Mouse (Mus musculus): ENCODE data around the gene Tmem14c.
"Not testable (repeated sequence)": the region's sequence is repeated elsewhere in the genome, so short reads cannot be mapped to it uniquely, and the experiment has no call there.

The Tmem14c gene

DNA sequence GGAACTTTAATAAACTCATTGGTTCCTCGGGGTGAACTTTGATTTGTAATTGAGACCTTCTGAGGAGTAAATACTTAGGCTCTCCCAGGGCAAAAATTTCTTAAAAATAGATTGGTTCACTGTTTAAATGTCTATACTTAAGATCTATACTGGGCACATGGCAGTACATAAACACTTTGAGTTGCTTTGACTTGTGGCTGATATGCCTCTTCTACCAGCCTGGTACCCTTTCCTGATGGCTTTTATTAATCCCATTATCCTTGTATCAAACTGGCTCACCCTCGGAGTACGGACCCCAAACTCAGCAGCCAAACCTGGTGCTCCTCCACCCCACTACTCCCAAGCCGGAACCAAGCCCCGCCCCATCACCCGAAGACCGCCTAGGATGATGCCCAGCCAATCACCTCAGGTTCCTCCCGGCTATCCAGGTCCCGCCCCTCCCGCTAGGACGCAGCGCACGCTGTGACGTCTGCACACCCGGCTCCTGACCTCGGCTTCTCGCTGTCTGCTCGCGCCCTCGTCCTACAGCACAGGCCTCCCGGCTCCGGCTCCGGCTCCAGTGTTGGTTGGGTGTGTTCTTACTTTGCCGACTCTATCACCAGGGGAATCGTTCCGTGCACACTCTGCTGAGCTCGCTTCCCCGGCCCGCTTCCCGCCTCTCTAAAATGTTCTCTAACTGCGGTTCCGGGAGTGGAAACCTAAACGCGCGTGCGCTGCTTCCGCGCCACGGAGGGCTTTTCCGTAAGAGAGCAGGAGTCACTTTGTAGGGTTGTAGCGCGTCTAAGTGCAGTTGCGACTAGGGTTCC, at the start of gene Tmem14c:
Gene Tmem14c (plus strand): TSS at position 464 of the 806 bp plus-strand sequence.
- DNase-seq (ENCODE audit: low spot score in 2 of 2), result peak; percentile 91

DNA sequence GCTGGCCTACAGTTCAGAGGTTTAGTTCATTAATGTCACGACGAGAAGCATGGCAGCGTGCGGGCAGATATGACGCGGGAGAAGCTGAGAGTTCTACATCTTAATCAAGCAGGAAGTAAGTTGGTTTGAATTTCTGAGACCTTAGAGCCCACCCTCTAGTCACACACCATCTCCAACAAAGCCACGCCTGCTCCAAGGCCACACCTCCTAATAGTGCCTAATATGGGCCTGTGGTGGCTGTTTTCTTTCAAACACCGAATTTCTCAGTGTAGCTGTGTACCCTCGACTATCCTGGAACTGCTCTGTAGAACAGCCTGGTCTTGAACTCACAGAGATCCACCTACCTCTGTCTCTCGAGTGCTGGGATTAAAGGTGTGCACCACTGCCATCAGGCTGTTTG, 48.5 kb upstream of the Tmem14c start:
- no peak for DNase-seq (ENCODE audit: low spot score in 2 of 2)

DNA sequence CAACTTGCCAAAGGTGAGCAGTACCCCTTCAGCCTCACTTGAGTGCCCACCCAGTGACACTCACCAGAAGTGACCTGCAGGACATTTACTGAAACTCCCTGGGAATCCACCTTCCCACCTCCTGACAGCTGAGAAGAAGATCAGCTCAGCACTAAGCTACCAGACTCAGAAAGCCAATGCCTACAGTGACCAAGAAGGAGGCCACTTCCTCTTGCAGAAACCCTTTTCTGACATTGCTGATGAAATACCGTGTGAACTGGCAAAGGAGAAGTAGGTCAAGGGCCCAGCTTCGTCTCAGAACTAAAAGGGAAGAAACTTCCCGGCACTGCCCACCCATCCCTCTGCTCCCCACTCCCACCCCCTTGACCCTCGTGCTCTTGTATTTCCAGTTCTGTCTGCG, 47.5 kb upstream of the Tmem14c start:
- DNase-seq (ENCODE audit: low spot score in 2 of 2), result no peak

DNA sequence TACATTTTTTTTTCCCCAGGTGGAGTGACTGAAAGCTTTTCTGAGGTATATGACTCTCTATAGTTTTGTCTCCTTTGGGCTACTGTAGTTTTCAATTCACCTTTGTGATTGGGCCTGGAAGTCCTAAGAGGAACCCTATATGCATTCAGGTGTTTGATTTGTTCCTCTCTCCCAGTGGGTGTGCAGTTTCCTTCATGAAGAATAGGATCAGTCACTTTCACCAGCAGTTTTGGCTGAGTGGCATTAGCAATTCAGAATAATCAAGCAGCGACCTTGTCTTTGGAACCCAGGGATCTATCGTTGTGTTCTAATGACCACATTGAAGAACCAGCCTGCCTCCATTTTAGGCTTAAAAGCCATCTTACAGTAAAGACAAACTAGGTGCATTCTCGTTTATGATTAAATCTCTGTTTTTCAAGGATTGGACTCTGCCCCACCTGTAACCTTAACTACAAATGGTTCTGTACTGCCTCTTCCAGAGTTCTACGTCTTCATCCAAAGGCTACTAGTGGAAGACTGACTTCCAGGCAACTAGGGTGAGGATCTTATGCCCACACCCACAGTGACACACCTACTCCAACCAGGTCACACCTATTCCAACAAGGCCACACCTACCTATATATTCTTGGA, 46.2 kb upstream of the Tmem14c start:
- no peak for DNase-seq (ENCODE audit: low spot score in 2 of 2)

DNA sequence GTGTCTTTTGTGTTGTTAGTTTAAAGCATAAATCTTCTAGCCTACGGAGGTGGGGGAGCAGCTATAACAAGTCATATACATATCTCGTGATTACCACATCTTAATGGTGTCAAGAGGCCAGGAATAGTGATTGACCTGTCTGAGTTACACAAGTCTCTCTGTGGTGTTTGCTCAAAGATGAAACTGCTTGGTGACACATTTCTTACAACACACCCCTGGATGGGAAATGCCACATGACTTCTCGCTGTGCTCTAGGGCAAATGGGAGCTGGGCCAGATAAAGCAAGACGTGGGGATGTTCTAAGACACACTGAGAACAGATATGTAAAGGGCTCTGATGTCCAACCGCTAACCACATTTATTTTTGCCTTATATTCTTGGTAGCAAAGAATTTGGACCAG, 44.8 kb upstream of the Tmem14c start:
- no peak for DNase-seq (ENCODE audit: low spot score in 2 of 2)

DNA sequence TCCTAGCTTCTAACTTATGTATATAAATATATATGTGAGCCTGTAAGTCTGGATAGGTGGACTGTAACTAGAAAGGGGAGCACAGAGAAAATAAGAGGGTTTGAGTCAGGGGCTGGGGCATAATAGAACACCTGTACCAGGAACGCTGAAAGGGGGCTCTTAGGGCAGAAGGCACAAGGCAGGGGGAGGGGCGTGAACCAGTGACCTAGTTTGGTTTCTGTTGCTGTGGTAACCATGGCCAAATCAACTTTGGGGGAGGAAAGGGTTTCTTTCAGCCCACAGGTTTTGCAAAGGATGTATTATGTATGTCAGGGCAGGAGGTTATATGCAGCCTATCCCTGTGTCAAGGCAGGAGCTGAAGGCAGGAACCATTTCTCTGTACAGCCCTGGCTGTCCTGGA, 44.3 kb upstream of the Tmem14c start:
- DNase-seq (ENCODE audit: low spot score in 2 of 2), result no peak

DNA sequence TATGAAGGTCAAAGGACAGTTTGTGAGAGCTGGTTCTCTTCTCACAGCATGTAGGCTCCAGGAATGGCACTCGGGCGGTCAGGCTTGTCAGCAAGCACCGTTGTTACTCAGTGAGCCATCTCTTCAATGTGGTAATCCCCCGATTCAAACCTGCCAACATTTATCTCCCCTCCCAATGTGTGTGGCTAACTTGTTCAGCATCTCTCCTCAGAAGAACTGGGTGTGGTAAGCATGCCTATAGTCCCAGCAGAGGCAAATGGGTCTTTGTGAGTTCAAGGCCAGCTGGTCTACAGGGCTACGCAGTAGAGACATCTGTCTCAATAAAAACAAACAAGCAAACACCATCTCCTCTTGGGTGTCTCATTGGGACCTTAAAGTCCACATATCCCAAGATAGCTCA, 43.1 kb upstream of the Tmem14c start:
- DNase-seq (ENCODE audit: low spot score in 2 of 2), result no peak

DNA sequence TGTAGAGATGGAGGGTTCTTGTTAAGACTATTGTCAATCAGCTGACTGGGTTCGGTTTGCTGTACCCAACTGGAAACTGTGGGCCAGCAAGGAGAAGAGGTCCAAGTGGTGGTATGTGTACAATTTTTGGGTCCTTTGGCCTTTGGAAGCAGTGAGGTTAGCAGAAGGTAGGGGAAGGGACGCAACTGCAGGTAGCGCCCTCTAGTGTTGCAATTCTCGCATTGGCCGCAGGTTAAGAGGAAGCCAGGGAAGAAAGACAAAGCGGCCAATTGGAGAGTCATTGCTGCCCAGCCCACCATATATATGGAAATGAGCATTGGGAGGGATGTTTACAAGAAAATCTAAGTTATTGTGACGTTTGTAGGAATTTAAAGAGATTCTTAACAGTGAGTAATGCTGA, 38.5 kb upstream of the Tmem14c start:
- peak; percentile 10 to 12 for DNase-seq (ENCODE audit: low spot score in 2 of 2)

DNA sequence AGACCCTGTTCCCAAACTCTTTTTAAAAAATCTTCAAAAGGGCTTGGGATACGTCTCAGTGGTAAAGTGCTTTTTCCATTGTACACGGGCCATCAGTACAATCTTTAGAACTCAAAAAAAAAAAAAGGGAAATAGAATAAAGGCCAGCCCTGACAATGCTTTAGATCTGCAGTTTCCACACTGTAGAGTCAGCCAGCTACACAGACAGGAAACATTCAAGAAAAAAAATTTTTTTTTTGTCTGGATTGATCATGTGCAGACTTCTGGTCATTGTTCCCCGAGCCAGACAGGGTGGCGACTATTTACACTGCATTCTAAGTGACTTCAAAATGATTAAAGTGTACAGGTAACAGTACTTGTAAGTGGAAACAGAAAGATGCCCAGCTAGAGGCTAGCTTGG, 37.4 kb upstream of the Tmem14c start:
- no peak for DNase-seq (ENCODE audit: low spot score in 2 of 2)

DNA sequence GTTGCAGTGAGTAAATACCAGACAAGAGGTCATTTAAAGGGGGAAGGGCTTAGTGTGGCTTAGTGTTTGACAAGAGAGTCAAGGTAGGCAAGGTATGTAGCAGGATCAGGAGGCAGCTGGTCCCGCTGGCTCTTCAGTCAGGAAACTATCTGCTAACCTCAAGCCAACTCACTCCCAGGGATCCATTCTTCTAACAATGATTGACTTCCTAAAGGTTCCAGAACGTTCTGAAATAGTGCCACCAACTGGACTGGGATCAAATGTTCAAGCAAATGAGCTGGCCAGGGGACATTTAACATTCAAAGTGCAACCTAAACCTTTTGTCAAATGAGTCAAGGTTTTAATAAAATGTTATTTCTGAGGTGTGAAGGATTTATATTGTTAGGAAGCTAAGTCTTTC, 36.8 kb upstream of the Tmem14c start:
- DNase-seq (ENCODE audit: low spot score in 2 of 2), result no peak

DNA sequence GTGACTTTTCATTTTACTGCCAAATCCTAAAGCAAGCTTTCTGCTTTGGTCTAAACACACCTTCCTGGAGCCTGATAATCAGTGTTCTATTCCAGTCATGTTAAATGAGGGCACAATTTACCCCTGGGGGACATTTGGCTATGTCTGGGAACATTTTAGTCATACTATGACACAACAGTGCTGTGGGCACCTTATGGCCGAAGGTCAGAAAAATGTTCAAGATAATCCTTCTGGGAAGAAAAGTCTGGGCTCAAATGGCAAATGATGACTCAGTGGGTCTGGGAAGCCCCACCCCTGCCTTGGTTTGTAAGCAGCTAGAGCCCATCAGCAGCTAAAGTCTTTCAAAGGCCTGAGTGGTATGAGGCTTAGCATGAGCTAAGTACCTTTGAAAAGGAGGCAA, 33.3 kb upstream of the Tmem14c start:
- DNase-seq (ENCODE audit: low spot score in 2 of 2), result no peak

DNA sequence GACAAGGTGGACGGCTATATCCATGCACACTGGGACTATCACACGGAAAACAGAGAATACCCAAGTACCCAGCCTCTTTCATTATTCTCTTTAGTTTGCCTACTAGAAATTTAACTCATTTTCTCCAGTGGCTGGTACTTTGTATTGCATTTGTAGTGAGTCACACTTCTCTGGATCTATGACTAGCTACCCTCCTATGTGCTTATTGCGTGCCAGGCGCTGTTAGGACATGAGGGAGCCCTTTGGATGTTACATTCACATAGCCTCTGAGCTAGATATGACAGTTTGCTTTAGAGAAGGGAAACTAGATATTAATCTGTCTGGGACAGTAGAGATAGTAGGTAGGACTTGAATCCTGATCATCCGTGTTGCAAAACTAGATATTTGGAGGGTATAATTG, 30.0 kb upstream of the Tmem14c start:
- no peak for DNase-seq (ENCODE audit: low spot score in 2 of 2)

DNA sequence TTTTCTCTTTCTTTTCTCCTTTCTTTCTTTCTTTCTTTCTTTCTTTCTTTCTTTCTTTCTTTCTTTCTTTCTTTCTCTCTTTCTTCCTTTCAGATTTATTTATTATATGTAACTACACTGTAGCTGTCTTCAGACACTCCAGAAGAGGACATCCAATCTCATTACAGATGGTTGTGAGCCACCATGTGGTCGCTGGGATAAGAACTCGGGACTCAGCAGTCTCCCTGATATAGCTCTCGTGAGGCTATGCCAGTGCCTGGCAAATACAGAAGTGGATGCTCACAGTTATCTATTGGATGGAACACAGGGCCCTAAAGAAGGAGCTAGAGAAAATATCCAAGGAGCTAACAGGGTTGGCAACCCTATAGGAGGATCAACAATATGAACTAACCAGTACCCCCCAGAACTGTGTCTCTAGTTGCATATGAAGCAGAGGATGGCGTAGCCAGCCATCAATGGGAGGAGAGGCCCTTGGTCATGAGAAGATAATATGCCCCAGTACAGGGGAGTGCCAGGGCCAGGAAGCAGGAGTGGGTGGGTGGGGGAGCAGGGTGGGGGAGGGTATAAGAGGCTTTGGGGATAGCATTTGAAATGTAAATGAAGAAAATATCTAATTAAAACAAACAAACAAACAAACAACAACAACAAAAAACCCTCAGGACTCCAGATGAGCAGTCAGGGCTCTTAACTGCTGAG, 28.3 kb upstream of the Tmem14c start:
- DNase-seq (ENCODE audit: low spot score in 2 of 2), result not testable (repeated sequence)

DNA sequence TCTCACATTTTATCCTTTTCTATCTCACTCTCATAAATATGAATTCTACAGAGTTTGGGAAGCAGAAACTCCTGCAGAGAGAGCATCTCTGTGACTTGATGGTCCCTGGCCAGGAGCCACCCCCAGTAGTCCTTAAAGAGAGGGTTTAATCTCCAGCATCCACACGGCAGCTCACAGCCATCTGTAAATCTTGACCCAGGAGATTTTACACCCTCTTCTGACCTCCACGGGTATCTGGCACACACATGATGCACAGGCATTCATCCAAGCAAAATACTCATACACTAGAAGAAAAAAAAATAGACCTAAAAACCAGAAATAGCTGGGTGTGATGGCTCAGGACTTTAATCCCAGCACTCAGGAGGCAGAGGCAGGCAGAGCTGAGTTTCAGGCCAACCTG, 27.7 kb upstream of the Tmem14c start:
- DNase-seq (ENCODE audit: low spot score in 2 of 2), result no peak

DNA sequence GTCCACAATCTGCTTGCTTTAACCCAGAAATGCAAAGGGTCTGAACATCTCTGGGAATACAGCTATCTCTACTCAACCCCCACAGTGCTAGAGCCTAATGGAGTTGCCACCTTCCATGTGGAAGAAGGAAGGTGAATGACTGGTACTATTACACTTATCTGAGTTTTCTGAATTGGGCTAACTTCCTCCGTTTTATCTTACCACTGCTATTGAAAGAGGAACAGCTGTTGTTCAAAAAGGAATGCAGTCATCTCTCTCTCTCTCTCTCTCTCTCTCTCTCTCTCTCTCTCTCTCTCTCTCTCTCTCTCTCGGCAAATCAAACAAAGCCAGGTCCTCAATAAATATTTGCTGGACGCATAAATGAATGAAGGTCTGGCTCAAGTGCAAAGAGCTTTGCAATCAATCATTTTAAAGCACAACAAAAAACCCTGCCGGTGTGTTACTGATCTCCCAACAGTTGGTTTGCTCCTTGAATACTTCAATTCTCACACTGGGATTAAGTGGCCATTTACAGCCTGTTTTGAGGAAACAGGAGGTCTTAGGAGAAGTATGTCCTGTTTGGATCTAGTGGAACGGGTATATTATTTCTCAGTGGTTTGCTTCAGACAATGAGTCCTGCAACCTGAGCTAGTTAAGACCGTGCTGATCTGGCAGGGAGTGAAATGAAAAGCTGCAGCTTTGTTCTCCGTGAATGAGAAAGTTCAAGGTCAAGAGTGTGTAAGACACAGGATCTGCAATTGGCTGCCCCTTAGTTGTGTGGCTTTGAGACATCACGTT, 21.4 kb upstream of the Tmem14c start:
- no peak for DNase-seq (ENCODE audit: low spot score in 2 of 2)

DNA sequence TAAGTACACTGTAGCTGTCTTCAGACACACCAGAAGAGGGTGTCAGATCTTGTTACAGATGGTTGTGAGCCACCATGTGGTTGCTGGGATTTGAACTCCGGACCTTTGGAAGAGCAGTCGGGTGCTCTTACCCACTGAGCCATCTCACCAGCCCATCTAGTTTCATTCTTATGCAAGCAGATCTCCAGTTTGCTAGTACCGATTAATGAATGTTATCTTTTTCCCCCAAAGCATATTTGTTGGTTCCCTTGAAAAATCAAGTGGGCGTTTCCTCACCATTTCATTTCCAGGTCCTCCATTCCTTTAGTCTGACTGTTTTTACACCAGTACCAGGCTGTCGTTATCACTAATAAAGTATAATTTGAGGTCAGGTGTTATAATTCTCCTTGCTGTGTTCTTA, 17.6 kb upstream of the Tmem14c start:
- DNase-seq (ENCODE audit: low spot score in 2 of 2), result not testable (repeated sequence)

DNA sequence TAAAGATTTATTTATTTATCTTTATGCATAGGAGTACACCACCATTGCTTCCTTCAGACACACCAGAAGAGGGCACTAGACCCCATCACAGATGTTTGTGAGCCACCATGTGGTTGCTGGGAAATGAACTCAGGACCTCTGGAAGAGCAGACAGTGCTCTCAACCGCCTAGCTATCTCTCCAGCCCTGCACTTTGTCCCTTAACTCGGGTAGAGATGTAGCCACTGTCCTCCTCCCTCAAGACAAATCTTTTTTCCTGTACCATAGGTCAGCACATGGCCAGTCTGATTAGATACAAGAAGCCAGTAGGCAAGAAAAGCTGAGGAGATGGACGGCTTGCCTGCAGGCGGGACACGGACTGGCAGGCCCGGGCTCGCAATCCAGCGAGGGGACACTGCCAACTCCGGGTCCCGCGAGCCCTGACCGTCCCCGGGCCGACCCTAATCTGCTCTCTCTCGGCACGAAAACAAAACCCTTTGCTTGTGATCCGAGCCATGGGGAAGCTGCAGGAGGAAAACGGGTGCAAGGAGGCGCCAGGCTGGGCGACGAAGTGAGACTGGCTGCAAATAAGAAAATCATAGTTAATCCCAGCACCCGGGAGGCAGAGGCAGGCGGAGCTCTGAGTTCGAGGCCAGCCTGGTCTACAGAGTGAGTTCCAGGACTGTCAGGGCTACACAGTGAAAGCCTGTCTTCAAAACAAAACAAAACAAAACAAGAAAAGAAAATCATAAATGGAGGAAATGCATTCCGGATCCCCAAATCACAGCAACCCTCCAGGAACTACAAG, 15.8 kb upstream of the Tmem14c start:
- DNase-seq (ENCODE audit: low spot score in 2 of 2), result peak in 1 of 2 experiments; percentile 35

DNA sequence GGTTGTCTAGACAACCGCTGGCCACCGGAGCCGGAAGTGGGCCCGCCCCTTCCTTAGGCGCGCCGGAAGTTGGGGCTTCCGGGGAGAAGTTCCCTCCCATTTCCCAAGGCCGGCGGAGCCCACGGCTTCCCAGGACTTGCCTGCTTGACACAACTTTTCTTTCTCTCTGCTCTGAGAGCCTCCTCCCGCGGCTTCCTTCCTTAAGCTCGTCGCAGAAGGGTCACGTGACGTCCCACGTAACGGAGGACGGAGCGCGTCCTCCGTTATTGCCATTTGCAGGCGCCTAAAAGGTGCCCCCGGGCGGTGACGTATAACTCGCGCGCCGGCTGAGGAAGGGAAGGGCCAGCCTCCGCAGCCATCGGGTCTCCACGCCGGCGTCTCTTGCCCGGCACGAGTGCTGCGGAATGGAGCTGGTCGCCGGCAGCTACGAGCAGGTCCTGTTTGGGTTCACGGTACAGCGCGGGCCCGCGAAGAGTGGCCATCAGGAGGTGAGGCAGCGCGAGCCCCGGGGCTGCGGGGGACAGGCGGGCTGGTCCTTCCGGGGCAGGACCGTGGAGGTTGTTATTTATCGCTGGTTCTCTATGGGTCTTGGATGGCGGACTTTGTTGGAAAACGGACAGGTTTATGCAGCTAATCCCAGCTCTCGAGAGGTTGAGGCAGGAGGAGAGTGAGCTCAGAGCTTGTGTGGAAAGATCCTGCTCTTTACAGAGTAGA, 15.0 kb upstream of the Tmem14c start, which contains the start of gene Pak1ip1:
Gene Pak1ip1 (plus strand): TSS at position 98 of the 714 bp plus-strand sequence.
- DNase-seq (ENCODE audit: low spot score in 2 of 2), result peak; percentile 87 to 96

DNA sequence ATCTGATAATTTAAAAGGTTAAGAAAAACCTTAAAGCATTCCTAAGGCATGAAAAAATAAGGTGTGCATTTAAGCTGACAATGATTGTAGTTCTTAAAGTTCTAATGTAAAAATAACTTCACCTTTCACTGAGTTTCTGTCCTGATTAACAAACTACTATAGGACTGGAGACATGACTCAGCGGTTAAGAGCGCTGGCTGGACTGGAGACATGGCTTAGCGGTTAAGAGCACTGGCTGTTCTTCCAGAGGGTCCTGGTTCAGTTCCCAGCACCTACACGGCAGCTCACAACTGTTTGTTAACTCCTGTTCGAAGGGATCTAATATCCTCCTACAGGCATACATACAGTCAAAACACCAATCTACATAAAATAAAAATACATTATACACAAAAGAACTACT, 14.1 kb upstream of the Tmem14c start:
- DNase-seq (ENCODE audit: low spot score in 2 of 2), result no peak

DNA sequence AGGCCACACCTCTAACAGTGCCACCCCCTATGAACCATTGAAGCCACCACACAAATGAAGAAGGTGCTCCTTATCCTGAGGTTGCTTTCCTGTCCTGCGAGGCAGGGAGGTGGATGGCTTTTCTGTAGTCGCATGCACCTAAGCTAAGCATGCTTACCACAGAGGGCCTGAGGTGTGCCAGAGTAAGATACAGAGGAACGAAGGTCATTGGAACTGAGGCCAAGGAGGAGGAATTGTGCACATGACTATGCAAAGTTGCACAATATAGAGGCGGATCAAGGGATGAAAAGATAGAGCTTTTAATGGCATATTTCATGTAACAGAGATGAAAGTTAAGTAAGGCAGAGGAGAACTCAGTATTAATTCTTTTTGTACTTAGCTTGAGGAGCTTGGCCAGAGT, 9.8 kb upstream of the Tmem14c start:
- DNase-seq (ENCODE audit: low spot score in 2 of 2), result no peak

DNA sequence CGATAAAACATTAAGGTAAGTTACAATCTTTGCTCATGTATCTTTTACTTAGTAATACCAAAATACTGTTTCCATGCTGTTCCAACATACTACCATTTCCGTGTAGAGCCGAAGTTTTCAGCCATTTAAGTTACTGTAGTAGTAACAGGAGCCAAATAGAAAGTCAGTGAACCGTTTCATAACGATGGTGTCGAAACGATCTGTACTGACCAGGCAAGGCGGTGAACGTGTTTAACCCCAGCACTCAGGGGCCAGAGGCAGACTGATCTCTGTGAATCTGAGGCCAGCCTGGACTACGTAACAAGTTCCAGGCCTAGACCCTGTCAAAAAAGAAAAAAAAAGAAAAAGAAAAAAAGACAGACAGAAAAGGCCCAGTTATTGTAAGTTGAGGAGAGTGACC, 7.8 kb upstream of the Tmem14c start:
- DNase-seq (ENCODE audit: low spot score in 2 of 2), result no peak
